Mouse (Mus musculus) CH12.LX (cell line): ENCODE measurements around the gene Dnm3. TPM values are rescaled to one million over a fixed set of nuclear protein-coding genes. Genes with fewer than 3 reads are reported as not detected.

Experiments used
- DNase-seq: peaks from one replicate; pipeline ENCODE4 v3.0.0-alpha.2; 2013; ENCODE audit errors: extremely low read depth
- H3K27ac ChIP-seq: 2 replicates; pipeline ENCODE4 v1.5.1; 2012; ENCODE audit warnings: low read depth, mild to moderate bottlenecking, control low read depth, moderate library complexity; ENCODE audit not compliant: insufficient read depth
- H3K27me3 ChIP-seq: replicated peaks from 2 replicates; pipeline ENCODE3; 2012; ENCODE audit warnings: inconsistent platforms
- H3K36me3 ChIP-seq, 2 experiments: replicated peaks in 1 of 2; 2 replicates each; pipeline versions ENCODE3 to v1.6.1; 2012; ENCODE audit warnings: inconsistent platforms in 1 of 2, low read length in 1 of 2, mild to moderate bottlenecking in 1 of 2, mixed read lengths in 1 of 2, moderate library complexity in 1 of 2; ENCODE audit not compliant: control insufficient read depth in 1 of 2, insufficient read depth in 1 of 2
- H3K4me1 ChIP-seq, 2 experiments: 2 replicates each; pipeline ENCODE4 v1.6.1; 2012; ENCODE audit warnings: inconsistent platforms in 1 of 2, moderate library complexity in 1 of 2; ENCODE audit not compliant: insufficient read depth in 2 of 2, control insufficient read depth in 1 of 2
- H3K4me2 ChIP-seq: 2 replicates; pipeline ENCODE4 v1.6.1; 2012; ENCODE audit warnings: low read depth, mild to moderate bottlenecking, control low read depth; ENCODE audit not compliant: poor library complexity, insufficient read depth, severe bottlenecking
- H3K4me3 ChIP-seq, 3 experiments: fragments of 150-350 bp in 1 of 3; sonication (generic) in 1 of 3; replicated peaks in 1 of 3; 2 replicates each; pipeline versions ENCODE3 to v1.5.1; 2011 to 2012; ENCODE audit warnings: low read depth in 2 of 3, low read length in 2 of 3, mild to moderate bottlenecking in 2 of 3, moderate library complexity in 2 of 3, control low read depth in 1 of 3, improper control_type of control experiment in 1 of 3, inconsistent platforms in 1 of 3, mixed read lengths in 1 of 3; ENCODE audit not compliant: poor library complexity in 1 of 3
- H3K79me2 ChIP-seq: replicated peaks from 2 replicates; pipeline ENCODE4 v1.6.1; 2012; ENCODE audit warnings: mild to moderate bottlenecking, moderate library complexity; ENCODE audit not compliant: control insufficient read depth, poor library complexity, insufficient read depth, severe bottlenecking; ENCODE audit errors: extremely low read depth
- H3K9ac ChIP-seq: 2 replicates; pipeline ENCODE4 v1.6.1; 2012; ENCODE audit warnings: low read depth, mild to moderate bottlenecking, control low read depth, moderate library complexity; ENCODE audit not compliant: insufficient read depth
- H3K9me3 ChIP-seq: replicated peaks from 2 replicates; pipeline ENCODE3; 2012; ENCODE audit warnings: low read length, inconsistent platforms, mixed read lengths
- CHD1 ChIP-seq: IDR thresholded peaks from 2 replicates; pipeline ENCODE4 v1.6.1; 2012; ENCODE audit warnings: low read depth, low read length, improper control_type of control experiment, inconsistent platforms
- CTCF ChIP-seq, 2 experiments: IDR thresholded peaks in 1 of 2; conservative IDR thresholded peaks in 1 of 2; 2 replicates each; pipeline ENCODE4 v1.5.1; 2011 to 2012; ENCODE audit warnings: low read depth in 2 of 2, low read length in 2 of 2, improper control_type of control experiment in 1 of 2, inconsistent platforms in 1 of 2, mild to moderate bottlenecking in 1 of 2, moderate library complexity in 1 of 2
- HCFC1 ChIP-seq: IDR thresholded peaks from 2 replicates; pipeline ENCODE4 v1.6.1; 2012; ENCODE audit warnings: low read depth, mild to moderate bottlenecking, inconsistent platforms, low read length, improper control_type of control experiment
- IRF4 ChIP-seq: IDR thresholded peaks from 2 replicates; pipeline ENCODE4 v1.6.1; 2014; ENCODE audit warnings: low read depth, mild to moderate bottlenecking, inconsistent platforms, low read length, improper control_type of control experiment
- JUN ChIP-seq: IDR thresholded peaks from 2 replicates; pipeline ENCODE4 v1.6.1; 2011; ENCODE audit warnings: low read depth, mild to moderate bottlenecking, low read length, improper control_type of control experiment, moderate library complexity; ENCODE audit not compliant: insufficient read depth
- JUND ChIP-seq: conservative IDR thresholded peaks from 2 replicates; pipeline ENCODE4 v1.6.1; 2011; ENCODE audit warnings: low read depth, low read length, improper control_type of control experiment
- KAT2A ChIP-seq: IDR thresholded peaks from 2 replicates; pipeline ENCODE4 v1.6.1; 2012; ENCODE audit warnings: low read length, improper control_type of control experiment, inconsistent platforms; ENCODE audit not compliant: insufficient replicate concordance
- MAFK ChIP-seq: IDR thresholded peaks from 2 replicates; pipeline ENCODE4 v1.6.1; 2011; ENCODE audit warnings: low read length, improper control_type of control experiment; ENCODE audit not compliant: insufficient replicate concordance
- MAZ ChIP-seq: IDR thresholded peaks from 2 replicates; pipeline ENCODE4 v1.6.1; 2012; ENCODE audit warnings: low read depth, mild to moderate bottlenecking, inconsistent platforms, low read length, improper control_type of control experiment, moderate library complexity
- MEF2A ChIP-seq: IDR thresholded peaks from 2 replicates; pipeline ENCODE4 v1.6.1; 2014; ENCODE audit warnings: low read depth, mild to moderate bottlenecking, inconsistent platforms, low read length, improper control_type of control experiment, borderline replicate concordance
- MYC ChIP-seq: IDR thresholded peaks from 2 replicates; pipeline ENCODE4 v1.6.1; 2011; ENCODE audit warnings: low read depth, mild to moderate bottlenecking, improper control_type of control experiment, low read length
- NELFE ChIP-seq: IDR thresholded peaks from 2 replicates; pipeline ENCODE4 v1.6.1; 2011; ENCODE audit warnings: low read depth, low read length, improper control_type of control experiment
- PAX5 ChIP-seq: IDR thresholded peaks from 2 replicates; pipeline ENCODE4 v1.6.1; 2012; ENCODE audit warnings: low read length, inconsistent platforms, mixed read lengths
- POLR2AphosphoS2 ChIP-seq: IDR thresholded peaks from 2 replicates; pipeline ENCODE4 v1.6.1; 2011; ENCODE audit warnings: low read depth, low read length, improper control_type of control experiment
- RCOR1 ChIP-seq: conservative IDR thresholded peaks from 2 replicates; pipeline ENCODE4 v1.6.1; 2012; ENCODE audit warnings: low read depth, mild to moderate bottlenecking, inconsistent platforms, low read length, improper control_type of control experiment
- SIN3A ChIP-seq: IDR thresholded peaks from 2 replicates; pipeline ENCODE4 v1.6.1; 2012; ENCODE audit warnings: low read length, improper control_type of control experiment, inconsistent platforms
- SMC3 ChIP-seq: IDR thresholded peaks from 2 replicates; pipeline ENCODE4 v1.6.1; 2011; ENCODE audit warnings: low read depth, low read length, improper control_type of control experiment
- TCF12 ChIP-seq: IDR thresholded peaks from 2 replicates; pipeline ENCODE4 v1.6.1; 2014; ENCODE audit warnings: low read depth, mild to moderate bottlenecking, inconsistent platforms, low read length, improper control_type of control experiment
- UBTF ChIP-seq: IDR thresholded peaks from 2 replicates; pipeline ENCODE4 v1.6.1; 2012; ENCODE audit warnings: low read depth, mild to moderate bottlenecking, inconsistent platforms, low read length, improper control_type of control experiment, moderate library complexity
- USF1 ChIP-seq: IDR thresholded peaks from 2 replicates; pipeline ENCODE4 v1.6.1; 2014; ENCODE audit warnings: low read depth, mild to moderate bottlenecking, inconsistent platforms, low read length, improper control_type of control experiment
- ZKSCAN1 ChIP-seq: IDR thresholded peaks from 2 replicates; pipeline ENCODE4 v1.6.1; 2012; ENCODE audit warnings: low read depth, inconsistent platforms, low read length, improper control_type of control experiment, borderline replicate concordance
- dilution Hi-C: fragments of 300-500 bp; cut with MboI; formaldehyde crosslinking; loops from 2 replicates; pipeline ENCODE4 v1.14.3; 2020; ENCODE audit warnings: low sequenced_read_pairs; ENCODE audit not compliant: extremely low pct_unique_long_range_greater_than_20kb, extremely low pct_ligation_motif_present
- in situ Hi-C: fragments of 300-500 bp; cut with MboI; formaldehyde crosslinking; loops from 3 replicates; pipeline ENCODE4 v1.14.3; 2019; ENCODE audit warnings: low sequenced_read_pairs, low pct_ligation_motif_present, low pct_unique_long_range_greater_than_20kb, mixed read lengths
- polyA plus RNA-seq: library from polyadenylated mRNA; unstranded; fragments of >175 nt; gene quantifications from 2 replicates; pipeline ENCODE4 v1.2.1, GENCODE M21; 2012; ENCODE audit warnings: low read depth; ENCODE audit not compliant: insufficient read length
- total RNA-seq, 2 experiments: library from RNA; depleted of rRNA; stranded (reverse); fragments of 300-350 nt in 1 of 2; fragments of >200 nt in 1 of 2; gene quantifications; 2 replicates each; pipeline ENCODE4 v1.2.3; 2012 to 2014

Gene Dnm3
- total and polyA plus RNA-seq, 3 experiments: 3.6 to 9.5 (median 6.9) TPM

DNA sequence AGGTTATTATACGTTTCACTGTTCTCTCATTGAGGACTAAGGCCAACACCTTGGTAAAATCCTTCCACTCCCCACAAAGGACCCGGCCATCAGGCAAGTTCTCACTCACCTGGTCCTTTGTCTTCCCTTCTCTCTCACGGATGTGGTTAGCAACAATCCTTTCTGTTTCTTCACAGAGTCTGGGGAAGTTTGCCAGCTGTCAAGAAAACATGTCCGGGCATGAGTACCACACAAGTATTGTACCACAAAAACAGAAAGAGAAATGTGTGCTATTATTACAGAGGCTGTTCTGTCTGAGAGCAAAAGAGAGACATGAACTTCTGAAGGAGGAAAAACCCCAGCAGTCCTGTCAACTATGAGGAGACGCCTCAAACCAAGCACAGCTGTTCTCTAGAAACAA lies 182.4 kb downstream of the Dnm3 start (continued):
- peak; percentile 81 for TF ChIP-seq MYC
- TF ChIP-seq JUN: peak; percentile 30; the same call in 1 of the 2 replicates
- TF ChIP-seq MAFK: peak; percentile 67; the same call in 1 of the 2 replicates
- TF ChIP-seq ZKSCAN1: no peak
- peak; percentile 96 for TF ChIP-seq MEF2A
- no peak for TF ChIP-seq UBTF
- no peak for TF ChIP-seq USF1
- TF ChIP-seq NELFE: no peak
- TF ChIP-seq PAX5: no peak
- peak; percentile 57; the same call in 1 of the 2 replicates for TF ChIP-seq JUND
- no peak for TF ChIP-seq POLR2AphosphoS2

DNA sequence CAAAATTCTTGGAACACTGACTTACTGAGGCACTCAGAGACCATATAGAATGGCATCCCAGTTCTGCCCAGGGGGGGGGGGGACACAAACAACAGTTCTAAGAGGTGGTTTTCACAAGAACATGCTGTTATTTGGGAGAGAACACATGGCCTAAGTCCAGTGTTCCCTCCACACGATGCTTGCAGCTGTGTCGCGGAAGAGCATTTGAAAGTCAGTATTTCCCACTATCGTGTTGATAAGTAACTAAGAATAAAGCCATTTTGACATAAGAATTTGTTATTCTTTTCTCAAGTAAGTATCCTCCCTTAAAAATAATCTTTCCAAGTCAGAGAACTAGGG lies 183.3 kb downstream of the Dnm3 start:
- Histone ChIP-seq H3K79me2 (no peaks in the 10 kb centered on the region), H3K4me2 (no peak overlapping the region), H3K9me3 (no peaks in the 10 kb centered on the region), H3K27me3 (no peaks in the 10 kb centered on the region), H3K4me3 (no peak overlapping the region), H3K36me3 (no peaks in the 10 kb centered on the region), H3K4me1 (peaks cover 6 to 39% of the 10 kb centered on the region in 2 experiments), H3K9ac (no peak overlapping the region), H3K27ac (no peak overlapping the region)
- in situ Hi-C loops: no loop called here
- dilution Hi-C loops: no loop called here
- no peak for TF ChIP-seq RCOR1
- TF ChIP-seq JUN: no peak
- TF ChIP-seq MAZ: no peak
- no peak for TF ChIP-seq UBTF
- no peak for TF ChIP-seq CHD1
- no peak for TF ChIP-seq IRF4
- TF ChIP-seq SMC3: no peak
- no peak for TF ChIP-seq SIN3A
- TF ChIP-seq CTCF (conservative IDR thresholded peaks at IDR 0.05 in 1 of 2, IDR thresholded peaks at IDR 0.05 in 1 of 2; ENCODE audit: low read depth in 2 of 2, low read length in 2 of 2): no peak
- no peak for TF ChIP-seq KAT2A
- no peak for TF ChIP-seq HCFC1
- TF ChIP-seq TCF12: no peak
- DNase-seq: no peak
